Mouse (Mus musculus): ENCODE data around the gene Eif5a. TPM values are rescaled to one million over a fixed set of nuclear protein-coding genes. Genes with fewer than 3 reads are reported as not detected.

The Eif5a gene
- polyA plus RNA-seq (2017; shearing (Covaris generic)), result 977 TPM

DNA sequence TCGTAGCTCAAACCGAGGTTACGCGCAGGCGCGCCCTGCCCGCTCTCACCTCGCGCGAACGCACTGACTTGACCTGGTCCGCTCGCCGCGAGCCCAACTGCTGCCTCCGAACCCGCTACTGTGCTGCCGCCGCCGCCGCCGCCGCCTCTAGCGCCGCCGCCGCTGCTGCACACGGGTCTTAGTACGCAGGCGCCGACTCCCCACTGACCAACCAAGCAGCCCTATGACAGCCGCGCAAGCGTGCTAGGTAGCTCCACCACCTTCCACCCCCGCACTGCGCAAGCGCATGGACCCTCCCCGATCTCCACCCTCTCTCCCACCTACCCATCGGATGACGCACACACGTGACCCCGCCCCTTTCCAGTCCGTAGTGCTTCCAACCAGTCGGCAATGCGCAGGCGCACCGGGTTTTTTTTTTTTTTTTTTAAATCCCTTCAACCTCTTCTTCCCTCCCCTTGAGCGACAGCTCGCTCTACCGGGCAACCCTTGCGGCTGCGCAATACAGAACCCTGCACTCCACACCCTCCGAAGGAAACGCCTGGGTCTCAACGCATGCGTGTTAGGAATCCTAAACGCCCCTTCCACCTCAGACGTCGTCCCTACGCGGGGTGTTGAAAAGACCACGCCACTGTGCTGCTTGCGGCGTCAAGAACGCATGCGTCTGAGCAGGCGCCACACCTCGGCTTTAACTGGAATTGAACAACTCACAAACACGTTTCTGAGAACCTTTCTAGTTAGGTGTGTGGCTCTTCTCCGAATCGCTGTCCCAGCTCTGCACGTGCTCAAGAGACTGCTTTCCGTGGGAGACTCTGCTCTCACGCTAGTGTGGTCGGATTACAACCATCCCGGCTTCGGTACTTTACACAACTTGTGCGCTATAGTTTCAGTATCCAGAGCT, at the start of gene Eif5a:
Gene Eif5a, minus strand, starts transcription at position 845 of the 898 bp plus-strand sequence.

DNA sequence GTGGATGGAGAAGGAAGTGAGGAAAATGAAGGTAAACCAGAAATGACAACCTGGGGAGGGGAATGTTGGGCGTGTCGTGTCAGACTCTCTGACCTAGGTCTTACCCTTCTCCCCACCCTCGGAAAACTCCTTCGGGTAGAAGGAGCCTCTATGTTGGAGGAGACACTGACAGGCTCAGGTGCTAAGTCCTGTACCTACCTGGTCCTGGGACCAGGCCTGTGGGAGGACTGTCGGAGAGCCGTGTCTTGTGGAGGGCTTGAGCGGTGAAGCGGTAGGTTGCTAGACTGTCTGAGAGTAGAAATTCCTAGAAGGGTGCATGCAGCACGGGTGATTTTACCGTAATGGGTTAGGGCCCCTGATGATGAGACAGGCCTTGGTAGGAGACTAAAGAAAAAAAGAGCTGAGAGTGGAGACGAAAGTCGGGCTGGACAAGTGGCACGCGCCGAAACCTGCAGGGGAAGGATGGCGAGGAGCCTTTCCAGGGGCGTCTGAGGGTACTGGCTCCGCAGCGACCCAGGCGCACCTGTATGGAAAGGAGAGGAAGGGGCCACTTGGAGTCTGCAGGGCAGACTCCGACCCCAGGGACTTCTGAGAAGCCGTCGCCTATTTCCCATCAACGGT, 43.0 kb upstream of the Eif5a start, which contains the start of gene Cldn7:
Gene Cldn7, plus strand, starts transcription at position 130 of the 621 bp plus-strand sequence.

DNA sequence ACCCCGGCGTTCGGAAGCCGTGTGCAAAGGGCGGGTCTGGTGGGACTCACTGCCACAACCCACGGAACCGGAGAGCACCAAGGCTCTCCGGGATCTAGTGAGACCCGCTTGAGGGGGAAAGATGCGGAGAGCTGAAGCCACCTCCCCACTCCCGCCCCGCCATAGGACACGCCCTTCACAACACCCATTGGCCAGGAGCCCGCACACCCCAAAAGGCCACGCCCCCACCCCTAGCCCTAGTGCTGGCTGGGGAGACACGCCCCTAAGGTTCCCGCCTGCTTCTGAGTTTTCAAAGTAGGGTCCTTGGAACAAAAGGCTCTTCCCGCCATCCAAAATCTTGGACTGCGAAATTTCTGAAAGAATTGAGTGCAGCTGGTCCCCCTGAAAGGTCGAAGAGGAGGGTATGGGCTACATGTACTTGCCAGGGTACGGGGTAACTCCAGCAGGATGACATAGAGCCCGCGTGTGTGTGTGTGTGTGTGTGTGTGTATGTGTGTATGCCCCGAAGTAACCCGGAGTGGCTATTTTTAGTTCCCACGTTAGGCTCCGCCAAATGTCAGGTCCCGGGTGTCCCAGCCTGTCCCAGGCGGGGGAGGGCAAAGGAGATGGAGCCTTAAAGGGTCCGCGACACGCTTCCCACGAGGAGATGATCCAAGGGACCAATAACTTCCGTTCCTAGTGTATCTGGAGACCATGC, 26.5 kb upstream of the Eif5a start, which contains the start of gene Slc2a4:
Gene Slc2a4, minus strand, starts transcription at position 123 of the 697 bp plus-strand sequence.

GRCm38 (mm10) chr11:69935137-69935879, 13.6 kb upstream of the Eif5a start, which contains the start of gene Ybx2:
TSS of gene Ybx2 (plus strand) at chr11:69935796.

GRCm38 (mm10) chr11:69913554-69914371, 8.0 kb downstream of the Eif5a start, which contains the start of gene Gps2:
TSS of gene Gps2 (plus strand) at chr11:69913888.

GRCm38 (mm10) chr11:69900471-69901405, 21.0 kb downstream of the Eif5a start, which contains the start of the genes 2810408A11Rik and Neurl4:
TSS of gene 2810408A11Rik (minus strand) at chr11:69900987.
TSS of gene Neurl4 (plus strand) at chr11:69901072.

GRCm38 (mm10) chr11:69895291-69895690, 26.5 kb downstream of the Eif5a start, which contains the start of gene Acap1:
TSS of gene Acap1 (minus strand) at chr11:69895539.

DNA sequence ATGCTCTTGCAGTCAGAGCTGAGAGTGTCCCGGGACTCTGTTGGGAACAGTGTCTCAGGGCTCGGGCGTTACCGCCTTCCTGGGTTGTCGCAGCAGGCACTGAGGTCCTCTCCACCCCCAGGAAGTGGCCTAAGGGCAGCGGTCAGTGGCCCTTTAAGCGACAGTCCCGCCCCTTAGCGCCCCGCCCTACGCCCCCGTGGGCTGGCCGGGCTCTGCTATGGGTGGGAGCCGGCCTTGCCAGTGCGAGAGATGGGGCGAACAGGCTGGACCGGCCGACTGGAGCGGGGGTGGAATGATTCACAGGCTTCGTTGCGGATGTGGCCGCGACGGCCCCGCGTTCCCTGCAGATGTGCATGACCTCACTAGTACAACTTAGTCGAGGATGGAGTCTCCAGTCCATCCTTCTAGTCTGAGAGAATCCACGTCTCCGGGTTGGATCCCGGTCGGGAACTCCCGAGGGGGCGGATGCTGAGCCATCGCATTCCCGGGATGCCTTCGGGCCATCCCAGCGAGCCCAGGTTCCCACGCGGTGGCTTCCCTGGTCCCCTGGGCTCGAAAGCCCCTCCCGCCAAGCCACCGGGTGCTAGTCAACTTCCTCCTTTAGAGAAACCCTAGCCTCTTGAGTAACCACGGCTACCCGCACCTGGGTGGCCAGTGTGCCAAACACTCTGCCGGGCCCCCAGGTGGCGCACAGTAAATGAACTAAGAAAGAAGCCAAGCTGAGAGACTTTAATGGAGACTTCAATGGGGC, 40.7 kb downstream of the Eif5a start, which contains the start of gene Kctd11:
Gene Kctd11, minus strand, starts transcription at position 554 of the 751 bp plus-strand sequence.

GRCm38 (mm10) chr11:69877878-69878277, 43.9 kb downstream of the Eif5a start, which contains the start of gene Tmem95:
TSS of gene Tmem95 (minus strand) at chr11:69878018.

Other genes with a start within 250 kb of the Eif5a start
- 908 TPM for gene Eif4a1, start 249.5 kb downstream of the Eif5a start, polyA plus RNA-seq (2017; shearing (Covaris generic))
- 32.0 TPM for gene Senp3, start 239.9 kb downstream of the Eif5a start, polyA plus RNA-seq (2017; shearing (Covaris generic))
- gene Tnfsf13, start 236.2 kb downstream of the Eif5a start, polyA plus RNA-seq (2017; shearing (Covaris generic)), result not detected
- gene Tnfsf12, start 226.1 kb downstream of the Eif5a start, polyA plus RNA-seq (2017; shearing (Covaris generic)), result not detected
- not detected for gene Tnfsfm13, start 225.9 kb downstream of the Eif5a start, polyA plus RNA-seq (2017; shearing (Covaris generic))
- gene Polr2a, start 163.3 kb downstream of the Eif5a start, polyA plus RNA-seq (2017; shearing (Covaris generic)), result 60.5 TPM
- gene Slc35g3, start 160.0 kb downstream of the Eif5a start, polyA plus RNA-seq (2017; shearing (Covaris generic)), result not detected
- 7.6 TPM for gene Zbtb4, start 156.0 kb downstream of the Eif5a start, polyA plus RNA-seq (2017; shearing (Covaris generic))
- gene Chrnb1, start 126.0 kb downstream of the Eif5a start, polyA plus RNA-seq (2017; shearing (Covaris generic)), result 1.4 TPM
- not detected for gene Fgf11, start 120.1 kb downstream of the Eif5a start, polyA plus RNA-seq (2017; shearing (Covaris generic))
- not detected for gene Tmem102, start 116.3 kb downstream of the Eif5a start, polyA plus RNA-seq (2017; shearing (Covaris generic))
- gene Gm39566, start 106.7 kb downstream of the Eif5a start, polyA plus RNA-seq (2017; shearing (Covaris generic)), result not detected
- not detected for gene Spem2, start 103.5 kb downstream of the Eif5a start, polyA plus RNA-seq (2017; shearing (Covaris generic))
- gene Spem1, start 99.8 kb downstream of the Eif5a start, polyA plus RNA-seq (2017; shearing (Covaris generic)), result not detected
- not detected for gene Nlgn2, start 84.2 kb downstream of the Eif5a start, polyA plus RNA-seq (2017; shearing (Covaris generic))
- 42.5 TPM for gene Tmem256, start 83.4 kb downstream of the Eif5a start, polyA plus RNA-seq (2017; shearing (Covaris generic))
- gene Plscr3, start 75.6 kb downstream of the Eif5a start, polyA plus RNA-seq (2017; shearing (Covaris generic)), result 9.2 TPM
- gene Tnk1, start 63.2 kb downstream of the Eif5a start, polyA plus RNA-seq (2017; shearing (Covaris generic)), result not detected
- gene Tmem95, start 43.9 kb downstream of the Eif5a start, polyA plus RNA-seq (2017; shearing (Covaris generic)), result not detected
- gene Kctd11, start 40.6 kb downstream of the Eif5a start, polyA plus RNA-seq (2017; shearing (Covaris generic)), result 0.11 TPM
- 462 TPM for gene Acap1, start 26.4 kb downstream of the Eif5a start, polyA plus RNA-seq (2017; shearing (Covaris generic))
- 0.80 TPM for gene 2810408A11Rik, start 21.0 kb downstream of the Eif5a start, polyA plus RNA-seq (2017; shearing (Covaris generic))
- gene Neurl4, start 20.9 kb downstream of the Eif5a start, polyA plus RNA-seq (2017; shearing (Covaris generic)), result 5.4 TPM
- gene Gps2, start 8.1 kb downstream of the Eif5a start, polyA plus RNA-seq (2017; shearing (Covaris generic)), result 200 TPM
- not detected for gene Ybx2, start 13.8 kb upstream of the Eif5a start, polyA plus RNA-seq (2017; shearing (Covaris generic))
- gene Slc2a4, start 26.2 kb upstream of the Eif5a start, polyA plus RNA-seq (2017; shearing (Covaris generic)), result not detected
- not detected for gene Cldn7, start 42.8 kb upstream of the Eif5a start, polyA plus RNA-seq (2017; shearing (Covaris generic))
- gene Ctdnep1, start 59.2 kb upstream of the Eif5a start, polyA plus RNA-seq (2017; shearing (Covaris generic)), result 41.4 TPM
- gene Elp5, start 60.6 kb upstream of the Eif5a start, polyA plus RNA-seq (2017; shearing (Covaris generic)), result 50.5 TPM
- gene Gabarap, start 69.2 kb upstream of the Eif5a start, polyA plus RNA-seq (2017; shearing (Covaris generic)), result 366 TPM
- 52.0 TPM for gene Phf23, start 73.8 kb upstream of the Eif5a start, polyA plus RNA-seq (2017; shearing (Covaris generic))
- gene Dvl2, start 78.6 kb upstream of the Eif5a start, polyA plus RNA-seq (2017; shearing (Covaris generic)), result 20.9 TPM
- gene Acadvl, start 93.5 kb upstream of the Eif5a start, polyA plus RNA-seq (2017; shearing (Covaris generic)), result 83.6 TPM
- 4.6 TPM for gene Dlg4, start 95.0 kb upstream of the Eif5a start, polyA plus RNA-seq (2017; shearing (Covaris generic))
- gene Asgr1, start 132.1 kb upstream of the Eif5a start, polyA plus RNA-seq (2017; shearing (Covaris generic)), result not detected
- gene Asgr2, start 170.7 kb upstream of the Eif5a start, polyA plus RNA-seq (2017; shearing (Covaris generic)), result not detected
- not detected for gene Mgl2, start 208.4 kb upstream of the Eif5a start, polyA plus RNA-seq (2017; shearing (Covaris generic))
- not detected for gene Clec10a, start 234.2 kb upstream of the Eif5a start, polyA plus RNA-seq (2017; shearing (Covaris generic))